Mouse (Mus musculus) kidney, adult 2 months (tissue): ENCODE measurements at regions not wholly inside any gene's neighbourhood (a gene's known extent, or its start where the extent isn't known, plus 50 kb on each side); places are given as distances from the start of the nearest gene placed in this dataset.
A peak's percentile ranks its signal among the peaks of the same experiment; 100 is the strongest.
"Not testable (repeated sequence)": the region's sequence is repeated elsewhere in the genome, so short reads cannot be mapped to it uniquely, and the experiment has no call there.

Experiments used
- DNase-seq: peaks from one replicate; pipeline ENCODE4 v3.0.0; 2021
- H3K27ac ChIP-seq: fragments of 200-500 bp; 2 replicates; pipeline ENCODE4 v1.5.1; 2012; ENCODE audit warnings: low read depth, low read length, control low read depth, inconsistent platforms; ENCODE audit not compliant: insufficient read depth
- H3K27me3 ChIP-seq: fragments of 200-500 bp; replicated peaks from 2 replicates; pipeline ENCODE4 v1.6.1; 2012; ENCODE audit warnings: mild to moderate bottlenecking, moderate library complexity, low read length, inconsistent platforms; ENCODE audit not compliant: control insufficient read depth, insufficient read depth
- H3K36me3 ChIP-seq: fragments of 200-500 bp; 2 replicates; pipeline ENCODE4 v1.6.1; 2012; ENCODE audit warnings: mild to moderate bottlenecking, moderate library complexity, low read length, inconsistent platforms; ENCODE audit not compliant: control insufficient read depth, insufficient read depth
- H3K4me1 ChIP-seq: fragments of 200-500 bp; 2 replicates; pipeline ENCODE4 v1.6.1; 2011; ENCODE audit warnings: low read length; ENCODE audit not compliant: control insufficient read depth, insufficient read depth
- H3K4me3 ChIP-seq: fragments of 200-500 bp; 2 replicates; pipeline ENCODE4 v1.5.1; 2011; ENCODE audit warnings: mild to moderate bottlenecking, low read depth, low read length, control low read depth; ENCODE audit not compliant: insufficient read depth
- CTCF ChIP-seq: fragments of 200-500 bp; conservative IDR thresholded peaks from 2 replicates; pipeline ENCODE4 v1.5.1; 2011; ENCODE audit warnings: low read depth, mild to moderate bottlenecking, control low read depth, low read length, moderate library complexity, mixed read lengths; ENCODE audit not compliant: insufficient read depth, insufficient read length
- POLR2A ChIP-seq: fragments of 200-500 bp; IDR thresholded peaks from one replicate; pipeline ENCODE4 v1.6.1; 2011; ENCODE audit warnings: low read depth, low read length, control low read depth
- WGBS: fragments of 180-500 bp; shearing (Covaris S2); methylation state at CpG from one replicate; pipeline ENCODE4 v1.1.7; 2018; 5-methylcytosine and 5-hydroxymethylcytosine counted together

- Histone ChIP-seq H3K36me3 (no peaks in the 10 kb centered on the region), H3K27ac (no peak overlapping the region), H3K27me3 (no peaks in the 10 kb centered on the region), H3K4me3 (no peak overlapping the region), H3K4me1 (no peaks in the 10 kb centered on the region)
- TF ChIP-seq POLR2A (no peak), CTCF (no peak)
- DNase-seq = no peak
- 64% methylated on average over 7 of the region's 7 CpGs for WGBS
Observed at GRCm38 (mm10) chr1:51566170-51566649, 88.0 kb upstream of the Nabp1 start.

GRCm38 (mm10) chr1:51556616-51557015, 78.4 kb upstream of the Nabp1 start:
- H3K36me3 ChIP-seq, H3K27ac ChIP-seq, H3K27me3 ChIP-seq, H3K4me3 ChIP-seq, H3K4me1 ChIP-seq: not testable (repeated sequence)
- DNase-seq = peak; percentile 52
- WGBS = 96% methylated on average over 4 of the region's 4 CpGs
- TF ChIP-seq CTCF = 0 out of 2 replicates have a peak, but pooled peaks have one; percentile 22

GRCm38 (mm10) chr1:51553738-51554137, 75.5 kb upstream of the Nabp1 start:
- Histone ChIP-seq H3K27me3 (no peaks in the 10 kb centered on the region), H3K36me3 (no peaks in the 10 kb centered on the region), H3K4me3 (no peak overlapping the region), H3K4me1 (no peaks in the 10 kb centered on the region), H3K27ac (no peak overlapping the region)
- 62% methylated on average over 6 of the region's 6 CpGs for WGBS
- TF ChIP-seq POLR2A = no peak
- TF ChIP-seq CTCF = no peak
- DNase-seq = no peak

GRCm38 (mm10) chr1:51551624-51552023, 73.4 kb upstream of the Nabp1 start:
- DNase-seq = no peak
- Histone ChIP-seq H3K4me1 (no peaks in the 10 kb centered on the region), H3K27me3 (no peaks in the 10 kb centered on the region), H3K4me3 (no peak overlapping the region), H3K36me3 (no peaks in the 10 kb centered on the region), H3K27ac (no peak overlapping the region)
- 70% methylated on average over 5 of the region's 5 CpGs for WGBS
- TF ChIP-seq POLR2A = no peak
- no peak for TF ChIP-seq CTCF

GRCm38 (mm10) chr1:51542801-51543200, 64.6 kb upstream of the Nabp1 start:
- Histone ChIP-seq H3K27me3 (no peaks in the 10 kb centered on the region), H3K4me3 (no peak overlapping the region), H3K27ac (no peak overlapping the region), H3K36me3 (no peaks in the 10 kb centered on the region), H3K4me1 (no peaks in the 10 kb centered on the region)
- DNase-seq = no peak
- WGBS = 94% methylated on average over 5 of the region's 5 CpGs
- no peak for TF ChIP-seq POLR2A
- no peak for TF ChIP-seq CTCF

GRCm38 (mm10) chr1:51539634-51540033, 61.4 kb upstream of the Nabp1 start:
- Histone ChIP-seq H3K27ac (no peak overlapping the region), H3K4me3 (no peak overlapping the region), H3K36me3 (no peaks in the 10 kb centered on the region), H3K27me3 (no peaks in the 10 kb centered on the region), H3K4me1 (no peaks in the 10 kb centered on the region)
- peak; percentile 16 for DNase-seq
- TF ChIP-seq CTCF (no peak), POLR2A (no peak)
- WGBS = 74% methylated on average over 4 of the region's 4 CpGs

- Histone ChIP-seq H3K27ac (no peak overlapping the region), H3K4me1 (no peaks in the 10 kb centered on the region), H3K36me3 (no peaks in the 10 kb centered on the region), H3K27me3 (no peaks in the 10 kb centered on the region), H3K4me3 (no peak overlapping the region)
- DNase-seq = no peak
- WGBS = 76% methylated on average over 2 of the region's 2 CpGs
- TF ChIP-seq POLR2A = no peak
- TF ChIP-seq CTCF = no peak
Observed at GRCm38 (mm10) chr1:51538836-51539235, 60.6 kb upstream of the Nabp1 start.

- H3K4me3 ChIP-seq = no peak overlapping the region
- no peaks in the 10 kb centered on the region for H3K4me1 ChIP-seq
- H3K27me3 ChIP-seq = no peaks in the 10 kb centered on the region
- DNase-seq = no peak
- H3K36me3 ChIP-seq = no peaks in the 10 kb centered on the region
- 94% methylated on average over 7 of the region's 7 CpGs for WGBS
- no peak for TF ChIP-seq CTCF
- no peak for TF ChIP-seq POLR2A
- no peak overlapping the region for H3K27ac ChIP-seq
Observed at GRCm38 (mm10) chr1:51537765-51538360, 59.6 kb upstream of the Nabp1 start.
